In the genomic region with DNA sequence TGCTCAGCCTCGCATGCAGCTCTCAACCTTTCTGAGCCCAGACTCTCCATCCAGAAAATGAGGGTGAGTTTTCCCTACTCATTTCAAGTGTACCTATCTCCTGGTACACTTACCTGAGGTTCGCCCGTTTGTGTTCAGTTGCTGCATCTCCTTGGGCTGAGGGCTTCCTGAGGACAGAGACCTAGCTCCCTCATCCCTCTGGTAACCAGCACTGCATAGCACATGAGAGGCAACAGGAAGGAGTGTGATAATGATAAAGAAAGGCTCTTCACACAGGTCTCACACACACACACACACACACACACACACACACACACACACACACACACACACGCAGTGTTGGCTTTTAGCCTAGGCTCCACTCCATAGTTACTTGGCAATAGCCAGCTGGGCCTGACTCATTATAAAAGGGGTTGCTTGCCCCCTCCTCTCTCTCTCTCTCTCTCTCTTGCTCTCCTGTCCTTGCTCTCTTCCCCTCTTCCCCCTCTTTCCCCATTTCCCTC, we compare ENCODE assay signal across 15 mouse cellular contexts. TPM values are rescaled to one million over a fixed set of nuclear protein-coding genes. Genes with fewer than 3 reads are reported as not detected.
DNase-seq lines count a peak whose midpoint lies in the region; ATAC-seq and TF ChIP-seq lines count a peak whose summit lies in the region.
"Had no signal": no experiment of that assay in that cellular context is flagged by ENCODE, and none has a peak within 500 bp of the region (broad histone marks: within the 10 kb centered on the region; RNA-seq: fewer than 3 reads in every experiment).

No protein-coding gene starts in this region.

- H3K4me3 ChIP-seq in hindbrain, embryonic 15.5 days, result no peak overlapping the region
- no peak overlapping the region for H3K4me3 ChIP-seq in hindbrain, embryonic 12.5 days
- H3K4me3 ChIP-seq in thymus, adult 2 months (ENCODE audit: control insufficient read depth, insufficient read depth, low read length), result peak overlapping the region; percentile 70
- H3K4me3 ChIP-seq in embryonic facial prominence, embryonic 14.5 days (ENCODE audit: low read depth, low read length), result no peak overlapping the region
- H3K4me3 ChIP-seq in neural tube, embryonic 14.5 days (ENCODE audit: low read depth, low read length), result no peak overlapping the region
- H3K4me3 ChIP-seq: erythroblast, embryonic 14.5 days had no signal

- H3K9ac ChIP-seq in hindbrain, embryonic 15.5 days, result no peak overlapping the region
- no peak overlapping the region for H3K9ac ChIP-seq in hindbrain, embryonic 12.5 days
- H3K9ac ChIP-seq in embryonic facial prominence, embryonic 14.5 days (ENCODE audit: low read depth, low read length), result peak overlapping the region; percentile 15; the same call in 1 of the 2 replicates
- H3K9ac ChIP-seq in neural tube, embryonic 14.5 days (replicated peaks; ENCODE audit: low read depth, low read length), result no peak overlapping the region

- DNase-seq in thymus, adult 2 months, result peak; percentile 54
- DNase-seq in thymus, postnatal 25 days, result no peak
- DNase-seq in embryonic facial prominence, embryonic 14.5 days (ENCODE audit: low spot score), result no peak
- DNase-seq in lung, postnatal 25 days (ENCODE audit: low spot score), result no peak
- DNase-seq in gastrocnemius, adult 8-10 months (ENCODE audit: low spot score in 2 of 2), result no peak
- DNase-seq: cerebellum, adult 18-20 months; kidney, adult 11 months; layer of hippocampus, postnatal 36 days had no signal

- ATAC-seq in hindbrain, embryonic 15.5 days (ENCODE audit: low FRiP score, low read depth), result 0 out of 2 replicates have a peak, but pooled peaks have one; percentile 39
- no peak for ATAC-seq in hindbrain, embryonic 12.5 days (ENCODE audit: low FRiP score)
- no peak for ATAC-seq in embryonic facial prominence, embryonic 14.5 days (ENCODE audit: low read depth)
- ATAC-seq in neural tube, embryonic 14.5 days (ENCODE audit: low read depth), result peak; percentile 39; the same call in 1 of the 2 replicates

- WGBS in hindbrain, embryonic 15.5 days, result 57% methylated on average over 4 of the region's 4 CpGs
- WGBS in hindbrain, embryonic 12.5 days, result 48% methylated on average over 4 of the region's 4 CpGs
- 8% methylated on average over 4 of the region's 4 CpGs for WGBS in thymus, adult 2 months
- WGBS in embryonic facial prominence, embryonic 14.5 days, result 56% methylated on average over 3 of the region's 4 CpGs
- 48% methylated on average over 4 of the region's 4 CpGs for WGBS in neural tube, embryonic 14.5 days

- no peak overlapping the region for H3K4me2 ChIP-seq in hindbrain, embryonic 15.5 days
- H3K4me2 ChIP-seq in hindbrain, embryonic 12.5 days (replicated peaks), result no peak overlapping the region
- peak overlapping the region; percentile 43; the same call in 1 of the 2 replicates for H3K4me2 ChIP-seq in embryonic facial prominence, embryonic 14.5 days (ENCODE audit: low read depth, low read length)
- H3K4me2 ChIP-seq in neural tube, embryonic 14.5 days (ENCODE audit: low read depth, low read length), result no peak overlapping the region

- H3K27ac ChIP-seq in hindbrain, embryonic 15.5 days (replicated peaks), result no peak overlapping the region
- H3K27ac ChIP-seq in hindbrain, embryonic 12.5 days, result no peak overlapping the region
- peak overlapping the region; percentile 98 for H3K27ac ChIP-seq in thymus, adult 2 months (ENCODE audit: control insufficient read depth, insufficient read depth, low read length)
- H3K27ac ChIP-seq in embryonic facial prominence, embryonic 14.5 days (replicated peaks; ENCODE audit: low read depth, low read length), result peak overlapping the region; percentile 61
- no peak overlapping the region for H3K27ac ChIP-seq in neural tube, embryonic 14.5 days (ENCODE audit: low read depth, low read length)

- peaks cover 24% of the 10 kb centered on the region for H3K4me1 ChIP-seq in hindbrain, embryonic 15.5 days (replicated peaks)
- peaks cover 27% of the 10 kb centered on the region for H3K4me1 ChIP-seq in hindbrain, embryonic 12.5 days
- H3K4me1 ChIP-seq in thymus, adult 2 months (replicated peaks; ENCODE audit: control insufficient read depth, insufficient read depth, low read length), result peaks cover 43% of the 10 kb centered on the region
- peaks cover 26% of the 10 kb centered on the region for H3K4me1 ChIP-seq in embryonic facial prominence, embryonic 14.5 days (ENCODE audit: control insufficient read depth, insufficient read depth, low read length)
- 0 out of 2 replicates have a peak, but pooled peaks cover 3% of the 10 kb centered on the region for H3K4me1 ChIP-seq in neural tube, embryonic 14.5 days (ENCODE audit: control insufficient read depth, insufficient read depth, low read length)

- no peaks in the 10 kb centered on the region for H3K36me3 ChIP-seq in hindbrain, embryonic 15.5 days
- H3K36me3 ChIP-seq in hindbrain, embryonic 12.5 days, result no peaks in the 10 kb centered on the region
- no peaks in the 10 kb centered on the region for H3K36me3 ChIP-seq in thymus, adult 2 months (ENCODE audit: control insufficient read depth, insufficient read depth, low read length)
- no peaks in the 10 kb centered on the region for H3K36me3 ChIP-seq in embryonic facial prominence, embryonic 14.5 days (ENCODE audit: control insufficient read depth, insufficient read depth, low read length)
- H3K36me3 ChIP-seq in neural tube, embryonic 14.5 days (ENCODE audit: control insufficient read depth, insufficient read depth, low read length), result no peaks in the 10 kb centered on the region
- H3K36me3 ChIP-seq: G1E had no signal

- no peak for TF ChIP-seq CTCF in thymus, adult 2 months (IDR thresholded peaks at IDR 0.05; ENCODE audit: borderline replicate concordance, control insufficient read depth, extremely low read depth, insufficient read depth, low read length, poor library complexity)

- H3K27me3 ChIP-seq in hindbrain, embryonic 15.5 days, result no peaks in the 10 kb centered on the region
- no peaks in the 10 kb centered on the region for H3K27me3 ChIP-seq in hindbrain, embryonic 12.5 days
- no peaks in the 10 kb centered on the region for H3K27me3 ChIP-seq in thymus, adult 2 months (ENCODE audit: control insufficient read depth, insufficient read depth, low read length)
- no peaks in the 10 kb centered on the region for H3K27me3 ChIP-seq in embryonic facial prominence, embryonic 14.5 days (replicated peaks; ENCODE audit: control insufficient read depth, insufficient read depth, low read length)
- H3K27me3 ChIP-seq in neural tube, embryonic 14.5 days (ENCODE audit: control insufficient read depth, insufficient read depth, low read length), result no peaks in the 10 kb centered on the region

- TF ChIP-seq POLR2A in thymus, adult 2 months (IDR thresholded peaks at IDR 0.05; ENCODE audit: control insufficient read depth, extremely low read depth, insufficient read depth, low read length, poor library complexity), result no peak

- no peaks in the 10 kb centered on the region for H3K9me3 ChIP-seq in hindbrain, embryonic 15.5 days
- H3K9me3 ChIP-seq in hindbrain, embryonic 12.5 days (replicated peaks), result no peaks in the 10 kb centered on the region
- no peaks in the 10 kb centered on the region for H3K9me3 ChIP-seq in embryonic facial prominence, embryonic 14.5 days (ENCODE audit: control insufficient read depth, low read length)
- H3K9me3 ChIP-seq in neural tube, embryonic 14.5 days (ENCODE audit: control insufficient read depth, low read length), result no peaks in the 10 kb centered on the region

RNA-seq across cellular contexts. Expression of a gene that starts 0.7 kb away (rescaled TPM):
- 0.96 and 1.4 TPM in 2 replicates for polyA plus RNA-seq in hindbrain, embryonic 15.5 days (2015; fragmentation: Nextera tagmentation; extraction: Ambion mirVana)
- 0.50 and 0.93 TPM in 2 replicates for polyA plus RNA-seq in hindbrain, embryonic 12.5 days (2016; fragmentation: Nextera tagmentation; extraction: Ambion mirVana)
- 101 and 126 TPM in 2 replicates for polyA plus RNA-seq in thymus, adult 2 months (2012; rRNA removed)
- polyA plus RNA-seq in embryonic facial prominence, embryonic 14.5 days (2014; fragmentation: Nextera tagmentation; extraction: Ambion mirVana), result 1.8 and 3.1 TPM in 2 replicates
- 0.09 and 0.45 TPM in 2 replicates for polyA plus RNA-seq in neural tube, embryonic 14.5 days (2014; fragmentation: Nextera tagmentation; extraction: Ambion mirVana)
- total RNA-seq in gastrocnemius, adult 8-10 months (2022), result not detected
- total RNA-seq: G1E; gastrocnemius, postnatal 4 days; layer of hippocampus, postnatal 36 days had no signal
- polyA plus RNA-seq: G1E had no signal

RNA-seq across cellular contexts. Expression of a gene that starts 21.7 kb away (rescaled TPM):
- 111 and 112 TPM in 2 replicates for polyA plus RNA-seq in hindbrain, embryonic 15.5 days (2015; fragmentation: Nextera tagmentation; extraction: Ambion mirVana)
- 111 and 126 TPM in 2 replicates for polyA plus RNA-seq in hindbrain, embryonic 12.5 days (2016; fragmentation: Nextera tagmentation; extraction: Ambion mirVana)
- 111 and 122 TPM in 2 replicates for polyA plus RNA-seq in thymus, adult 2 months (2012; rRNA removed)
- polyA plus RNA-seq in embryonic facial prominence, embryonic 14.5 days (2014; fragmentation: Nextera tagmentation; extraction: Ambion mirVana), result 110 and 120 TPM in 2 replicates
- polyA plus RNA-seq in neural tube, embryonic 14.5 days (2014; fragmentation: Nextera tagmentation; extraction: Ambion mirVana), result 108 and 118 TPM in 2 replicates
- total RNA-seq in gastrocnemius, adult 8-10 months (2022), result 10 to 100 TPM in 3 of 4 experiments, 1 to 10 TPM in 1; 8.5 to 11.1 (median 11.0) TPM

RNA-seq across cellular contexts. Expression of a gene that starts 38.1 kb away (rescaled TPM):
- 16.6 and 17.7 TPM in 2 replicates for polyA plus RNA-seq in hindbrain, embryonic 15.5 days (2015; fragmentation: Nextera tagmentation; extraction: Ambion mirVana)
- polyA plus RNA-seq in hindbrain, embryonic 12.5 days (2016; fragmentation: Nextera tagmentation; extraction: Ambion mirVana), result 18.3 and 19.0 TPM in 2 replicates
- polyA plus RNA-seq in thymus, adult 2 months (2012; rRNA removed), result 25.3 and 26.5 TPM in 2 replicates
- 25.6 and 26.6 TPM in 2 replicates for polyA plus RNA-seq in embryonic facial prominence, embryonic 14.5 days (2014; fragmentation: Nextera tagmentation; extraction: Ambion mirVana)
- polyA plus RNA-seq in neural tube, embryonic 14.5 days (2014; fragmentation: Nextera tagmentation; extraction: Ambion mirVana), result 5.8 and 19.1 TPM in 2 replicates
- 1 to 10 TPM in 1 of 4 experiments, under 1 TPM in 3; 0.10 to 1.4 (median 0.25) TPM for total RNA-seq in gastrocnemius, adult 8-10 months (2022)
- total RNA-seq: neutrophil, adult 5-6 weeks had no signal
- polyA plus RNA-seq: erythroblast, embryonic 14.5 days; G1E had no signal

RNA-seq across cellular contexts. Expression of a gene that starts 42.1 kb away (rescaled TPM):
- polyA plus RNA-seq in hindbrain, embryonic 15.5 days (2015; fragmentation: Nextera tagmentation; extraction: Ambion mirVana), result 14.1 and 17.3 TPM in 2 replicates
- 38.9 and 44.8 TPM in 2 replicates for polyA plus RNA-seq in hindbrain, embryonic 12.5 days (2016; fragmentation: Nextera tagmentation; extraction: Ambion mirVana)
- 1,267 and 1,290 TPM in 2 replicates for polyA plus RNA-seq in thymus, adult 2 months (2012; rRNA removed)
- 40.4 and 48.1 TPM in 2 replicates for polyA plus RNA-seq in embryonic facial prominence, embryonic 14.5 days (2014; fragmentation: Nextera tagmentation; extraction: Ambion mirVana)
- polyA plus RNA-seq in neural tube, embryonic 14.5 days (2014; fragmentation: Nextera tagmentation; extraction: Ambion mirVana), result 11.9 and 13.3 TPM in 2 replicates
- 100 to 1,000 TPM; 180 to 208 (median 192) TPM for total RNA-seq in gastrocnemius, adult 8-10 months (2022)

Comparison
In these comparisons a context has a peak if more than half of its experiments do, and no peak if none do; other contexts are left out.
1. ATAC-seq: peak in hindbrain, embryonic 15.5 days (single experiment) and neural tube, embryonic 14.5 days (single experiment); none in hindbrain, embryonic 12.5 days (single experiment) and embryonic facial prominence, embryonic 14.5 days (single experiment).
2. H3K27ac ChIP-seq: peak in thymus, adult 2 months (single experiment) and embryonic facial prominence, embryonic 14.5 days (single experiment); none in hindbrain, embryonic 15.5 days (single experiment), hindbrain, embryonic 12.5 days (single experiment) and neural tube, embryonic 14.5 days (single experiment).
3. RNA of a gene that starts 0.7 kb away (polyA plus RNA-seq): 101 to 126 TPM in thymus, adult 2 months; 1.8 to 3.1 TPM in embryonic facial prominence, embryonic 14.5 days, 0.96 to 1.4 TPM in hindbrain, embryonic 15.5 days, 0.50 to 0.93 TPM in hindbrain, embryonic 12.5 days and 0.09 to 0.45 TPM in neural tube, embryonic 14.5 days; every median in the first group is over 10 times any median in the second.